21 mouse cellular contexts compared by ENCODE assay signal in the genomic region with DNA sequence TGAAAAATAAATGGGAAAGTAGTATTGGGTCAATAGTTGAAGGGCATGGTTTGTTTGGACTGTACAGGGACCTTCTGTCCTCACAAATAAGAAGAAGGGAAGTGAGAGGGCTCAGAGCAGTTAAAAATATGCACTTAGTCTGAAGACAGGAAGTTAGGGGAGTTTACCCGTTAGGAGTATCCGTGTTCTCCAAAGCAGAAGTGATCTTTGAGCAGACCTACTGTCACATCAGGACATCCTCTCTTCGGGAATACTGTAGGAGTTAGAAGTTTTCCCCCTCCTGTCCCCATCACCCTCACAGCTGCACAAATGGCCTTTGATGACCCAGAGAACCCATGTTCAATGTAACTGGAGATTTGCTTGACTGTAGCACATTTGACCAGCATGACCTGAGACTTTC. TPM values are rescaled to one million over a fixed set of nuclear protein-coding genes. Genes with fewer than 3 reads are reported as not detected.
DNase-seq lines count a peak whose midpoint lies in the region; ATAC-seq and TF ChIP-seq lines count a peak whose summit lies in the region.
"Had no signal": no experiment of that assay in that cellular context is flagged by ENCODE, and none has a peak within 500 bp of the region (broad histone marks: within the 10 kb centered on the region; RNA-seq: fewer than 3 reads in every experiment).

No protein-coding gene starts in this region.

- H3K79me2 ChIP-seq in liver, adult 2 months (ENCODE audit: control insufficient read depth, insufficient read depth, low read length), result no peaks in the 10 kb centered on the region
- peaks cover 54% of the 10 kb centered on the region; the same call in 1 of the 2 replicates for H3K79me2 ChIP-seq in macrophage (ENCODE audit: inconsistent target)

- H3K9ac ChIP-seq in liver, adult 2 months (ENCODE audit: low read depth, low read length), result no peak overlapping the region
- H3K9ac ChIP-seq in liver, embryonic 11.5 days (ENCODE audit: low read depth, low read length), result no peak overlapping the region
- H3K9ac ChIP-seq in forebrain, embryonic 15.5 days (replicated peaks), result no peak overlapping the region
- H3K9ac ChIP-seq: hindbrain, embryonic 14.5 days; liver, embryonic 15.5 days; midbrain, embryonic 15.5 days; neural tube, embryonic 15.5 days had no signal

- WGBS in liver, adult 2 months, result 52% methylated on average over 3 of the region's 3 CpGs
- 32% methylated on average over 3 of the region's 3 CpGs for WGBS in liver, embryonic 11.5 days
- WGBS in macrophage (ENCODE audit: missing documents), result 0% methylated on average over 3 of the region's 3 CpGs
- 85% methylated on average over 3 of the region's 3 CpGs for WGBS in forebrain, embryonic 15.5 days

- H3K4me2 ChIP-seq in liver, embryonic 11.5 days, result no peak overlapping the region
- H3K4me2 ChIP-seq in forebrain, embryonic 15.5 days (replicated peaks), result no peak overlapping the region
- H3K4me2 ChIP-seq: hindbrain, embryonic 14.5 days; liver, embryonic 15.5 days; midbrain, embryonic 15.5 days; neural tube, embryonic 15.5 days had no signal

- H3K36me3 ChIP-seq in liver, adult 2 months (ENCODE audit: control insufficient read depth, insufficient read depth, low read length), result no peaks in the 10 kb centered on the region
- H3K36me3 ChIP-seq in liver, embryonic 11.5 days (ENCODE audit: control insufficient read depth, insufficient read depth, low read length), result no peaks in the 10 kb centered on the region
- H3K36me3 ChIP-seq in macrophage (ENCODE audit: inconsistent target), result 0 out of 2 replicates have a peak, but pooled peaks cover 9% of the 10 kb centered on the region
- H3K36me3 ChIP-seq in splenic B cell, adult 2 months (ENCODE audit: control insufficient read depth, insufficient read depth, low read length, poor library complexity, severe bottlenecking), result peaks cover 20% of the 10 kb centered on the region; the same call in 1 of the 2 replicates
- H3K36me3 ChIP-seq in forebrain, embryonic 15.5 days, result no peaks in the 10 kb centered on the region
- H3K36me3 ChIP-seq: liver, embryonic 15.5 days; midbrain, embryonic 15.5 days; neural tube, embryonic 15.5 days had no signal

- H3K9me3 ChIP-seq in liver, embryonic 11.5 days (ENCODE audit: control insufficient read depth, low read length), result no peaks in the 10 kb centered on the region
- no peaks in the 10 kb centered on the region for H3K9me3 ChIP-seq in forebrain, embryonic 15.5 days
- H3K9me3 ChIP-seq: liver, embryonic 15.5 days; megakaryocyte, embryonic 14.5 days; midbrain, embryonic 15.5 days; neural tube, embryonic 15.5 days had no signal

- no peak for TF ChIP-seq CTCF in liver, adult 2 months (IDR thresholded peaks at IDR 0.05; ENCODE audit: low read depth, low read length)

- no peak for TF ChIP-seq POLR2A in liver, adult 2 months (IDR thresholded peaks at IDR 0.05; ENCODE audit: extremely low read depth, insufficient read depth, low read length)

- H3K27ac ChIP-seq in liver, adult 2 months (replicated peaks; ENCODE audit: insufficient read depth, low read depth, low read length), result peak overlapping the region; percentile 13
- no peak overlapping the region for H3K27ac ChIP-seq in liver, embryonic 11.5 days (ENCODE audit: low read depth, low read length)
- H3K27ac ChIP-seq in macrophage, result peak overlapping the region; percentile 76
- no peak overlapping the region for H3K27ac ChIP-seq in forebrain, embryonic 15.5 days (replicated peaks)
- H3K27ac ChIP-seq: hindbrain, embryonic 14.5 days; liver, embryonic 15.5 days; midbrain, embryonic 15.5 days; neural tube, embryonic 15.5 days had no signal

- no peak overlapping the region for H3K4me3 ChIP-seq in liver, adult 2 months (ENCODE audit: insufficient read depth, low read depth, low read length)
- H3K4me3 ChIP-seq in liver, embryonic 11.5 days (ENCODE audit: low read depth, low read length), result no peak overlapping the region
- no peak overlapping the region for H3K4me3 ChIP-seq in macrophage (ENCODE audit: inconsistent target)
- H3K4me3 ChIP-seq in forebrain, embryonic 15.5 days, result no peak overlapping the region
- H3K4me3 ChIP-seq: liver, embryonic 15.5 days; megakaryocyte, embryonic 14.5 days; midbrain, embryonic 15.5 days; neural tube, embryonic 15.5 days had no signal

- H3K4me1 ChIP-seq in liver, adult 2 months (ENCODE audit: control insufficient read depth, insufficient read depth, low read length), result no peaks in the 10 kb centered on the region
- H3K4me1 ChIP-seq in liver, embryonic 11.5 days (replicated peaks; ENCODE audit: control insufficient read depth, insufficient read depth, low read length), result no peaks in the 10 kb centered on the region
- no peaks in the 10 kb centered on the region for H3K4me1 ChIP-seq in forebrain, embryonic 15.5 days
- H3K4me1 ChIP-seq: midbrain, embryonic 15.5 days; neural tube, embryonic 15.5 days had no signal

- no peak for ATAC-seq in liver, embryonic 11.5 days (replicated peaks; ENCODE audit: low FRiP score)
- no peak for ATAC-seq in forebrain, embryonic 15.5 days (replicated peaks)
- ATAC-seq: forebrain, embryonic 16.5 days; midbrain, embryonic 15.5 days; Patski had no signal

- DNase-seq in liver, adult 2 months (ENCODE audit: extremely low read depth, low read depth, low spot score), result peak; percentile 45
- no peak for DNase-seq in liver, embryonic 11.5 days (ENCODE audit: low spot score)
- DNase-seq in spleen, postnatal 36 days (ENCODE audit: low spot score in 2 of 2), result peak; percentile 46 to 49
- DNase-seq in spleen, adult 12 weeks (ENCODE audit: low spot score), result no peak
- peak; percentile 50 for DNase-seq in splenic B cell, adult 2 months (ENCODE audit: low read depth, low spot score)
- DNase-seq in urinary bladder, adult 2 months (ENCODE audit: low spot score), result no peak
- DNase-seq: adrenal gland, postnatal 10 days; cerebellum, adult 11-12 months; cerebellum, postnatal 14 days; embryo, embryonic 11 days; right cerebral cortex, postnatal 25 days; thymus, postnatal 36 days had no signal

- H3K27me3 ChIP-seq in liver, adult 2 months (ENCODE audit: control insufficient read depth, insufficient read depth, low read length), result no peaks in the 10 kb centered on the region
- H3K27me3 ChIP-seq in liver, embryonic 11.5 days (replicated peaks; ENCODE audit: control insufficient read depth, insufficient read depth, low read length), result no peaks in the 10 kb centered on the region
- no peaks in the 10 kb centered on the region for H3K27me3 ChIP-seq in splenic B cell, adult 2 months (ENCODE audit: control insufficient read depth, insufficient read depth, low read length, poor library complexity, severe bottlenecking)
- H3K27me3 ChIP-seq in forebrain, embryonic 15.5 days, result no peaks in the 10 kb centered on the region
- H3K27me3 ChIP-seq: liver, embryonic 15.5 days; megakaryocyte, embryonic 14.5 days; midbrain, embryonic 15.5 days; neural tube, embryonic 15.5 days had no signal

RNA-seq across cellular contexts. Expression of a gene that starts 48.4 kb away (rescaled TPM):
- total RNA-seq in liver, adult 2 months (2014; rRNA removed), result 2.9 and 3.4 TPM in 2 replicates
- polyA plus RNA-seq in liver, adult 2 months (2012; rRNA removed), result 0.55 and 1.5 TPM in 2 replicates
- 19.5 and 20.9 TPM in 2 replicates for polyA plus RNA-seq in liver, embryonic 11.5 days (2014; fragmentation: Nextera tagmentation; extraction: Ambion mirVana)
- total RNA-seq in macrophage (2018; cell fraction: chromatin; rRNA removed), result 100 to 1,000 TPM in 4 of 26 experiments, 10 to 100 TPM in 22; 15.7 to 153 (median 61.3) TPM
- total RNA-seq in macrophage (2018; cell fraction: cytosol; rRNA removed), result 10 to 100 TPM in 13 of 26 experiments, 1 to 10 TPM in 13; 3.1 to 23.4 (median 10.4) TPM
- 100 to 1,000 TPM in 3 of 26 experiments, 10 to 100 TPM in 23; 18.9 to 154 (median 45.2) TPM for total RNA-seq in macrophage (2018; cell fraction: nucleus; rRNA removed)
- polyA plus RNA-seq in macrophage (2018), result 4.4 to 8.5 TPM (median 6.1 TPM) in 3 replicates
- polyA plus RNA-seq in urinary bladder, adult 2 months (2012; rRNA removed), result 5.4 and 5.5 TPM in 2 replicates
- 12.1 and 13.5 TPM in 2 replicates for polyA plus RNA-seq in forebrain, embryonic 15.5 days (2015; fragmentation: Nextera tagmentation; extraction: Ambion mirVana)

Comparison
In these comparisons a context has a peak if more than half of its experiments do, and no peak if none do; other contexts are left out.
1. DNase-seq: peak in liver, adult 2 months (single experiment), spleen, postnatal 36 days (2 of 2) and splenic B cell, adult 2 months (single experiment); none in liver, embryonic 11.5 days (single experiment), spleen, adult 12 weeks (single experiment) and urinary bladder, adult 2 months (single experiment).
2. H3K27ac ChIP-seq: peak in liver, adult 2 months (single experiment) and macrophage (single experiment); none in liver, embryonic 11.5 days (single experiment) and forebrain, embryonic 15.5 days (single experiment).